Mouse (Mus musculus) naive thymus-derived CD4-positive, alpha-beta T cell, adult 5 months (primary cell): ENCODE measurements around the gene Ano4. TPM values are rescaled to one million over a fixed set of nuclear protein-coding genes. Genes with fewer than 3 reads are reported as not detected.

Source experiments
- polyA plus RNA-seq: library from polyadenylated mRNA; unstranded; fragments of 100-300 nt; shearing (Covaris generic); gene quantifications from one replicate; pipeline ENCODE4 v1.2.1, GENCODE M21; 2017

The Ano4 gene
- polyA plus RNA-seq: not detected

DNA sequence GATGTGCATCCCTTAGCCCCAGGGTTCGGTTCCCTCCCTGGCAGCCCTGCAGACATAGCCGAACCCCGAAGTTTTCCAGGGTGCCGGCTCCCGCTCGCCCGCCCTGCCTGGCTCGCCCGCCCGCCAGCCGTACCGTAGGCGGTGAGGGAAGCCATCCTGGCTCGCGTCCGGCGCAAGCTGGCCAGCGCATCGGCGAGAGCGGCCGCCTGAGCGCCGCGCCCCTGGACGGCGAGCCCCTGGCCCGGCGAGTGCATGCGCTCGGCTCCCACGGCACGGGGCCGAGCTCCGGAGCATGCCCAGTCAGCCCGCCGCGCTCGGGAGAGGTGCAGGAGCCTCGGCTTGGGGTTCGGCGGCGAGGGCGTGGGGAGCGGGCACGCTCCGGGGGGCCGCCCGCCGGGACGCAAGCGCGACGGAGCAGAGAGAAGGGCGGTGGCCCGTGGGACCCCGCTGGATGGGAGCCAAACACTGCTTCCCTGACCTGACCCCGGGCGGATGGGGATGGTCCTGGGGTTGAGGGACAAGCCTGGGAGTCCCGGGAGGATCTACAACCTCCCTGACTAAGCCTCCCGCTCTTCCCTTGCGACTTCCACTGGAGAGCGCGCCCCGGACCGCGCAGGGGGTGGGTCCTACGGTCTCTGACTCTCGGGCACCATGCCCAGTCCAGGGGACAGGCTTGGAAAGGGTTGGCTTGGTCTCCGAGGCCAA lies at the start of gene Ano4:
Gene Ano4 (minus strand): TSS at position 272 of the 705 bp plus-strand sequence.

Other genes with a start within 250 kb of the Ano4 start
- gene Gas2l3, start 99.2 kb upstream of the Ano4 start, polyA plus RNA-seq: 0.17 TPM
- not detected for gene Nr1h4, start 188.8 kb upstream of the Ano4 start, polyA plus RNA-seq